Mouse (Mus musculus) forebrain, postnatal 0 days (tissue): ENCODE measurements around the gene Zfp639. TPM values are rescaled to one million over a fixed set of nuclear protein-coding genes. Genes with fewer than 3 reads are reported as not detected.

Experiments
- ATAC-seq: fragments of 200-750 bp; cut with Nextera tagmentation; 2 replicates; pipeline ENCODE4 v1.8.0; 2017; ENCODE audit warnings: mild to moderate bottlenecking, moderate library complexity
- DNase-seq: peaks from one replicate; pipeline ENCODE4 v3.0.0-alpha.2; 2015
- H3K27ac ChIP-seq: fragments of 300-500 bp; sonication (generic); 2 replicates; pipeline ENCODE4 v1.5.1; 2014; ENCODE audit warnings: low read depth, mild to moderate bottlenecking, antibody characterized with exemption, low read length, moderate library complexity, mixed read lengths
- H3K27me3 ChIP-seq: fragments of 300-500 bp; sonication (generic); 2 replicates; pipeline ENCODE4 v1.6.1; 2014; ENCODE audit warnings: mild to moderate bottlenecking, low read length, mixed read lengths; ENCODE audit not compliant: insufficient read depth
- H3K36me3 ChIP-seq: fragments of 300-500 bp; sonication (generic); 2 replicates; pipeline ENCODE4 v1.6.1; 2014; ENCODE audit warnings: mild to moderate bottlenecking, moderate library complexity; ENCODE audit not compliant: insufficient read depth
- H3K4me1 ChIP-seq: fragments of 300-500 bp; sonication (generic); 2 replicates; pipeline ENCODE4 v1.6.1; 2014; ENCODE audit warnings: antibody characterized with exemption; ENCODE audit not compliant: insufficient read depth
- H3K4me2 ChIP-seq: fragments of 300-500 bp; sonication (generic); 2 replicates; pipeline ENCODE4 v1.6.1; 2014; ENCODE audit warnings: low read depth, mild to moderate bottlenecking, moderate library complexity
- H3K4me3 ChIP-seq: fragments of 300-500 bp; sonication (generic); 2 replicates; pipeline ENCODE4 v1.5.1; 2014; ENCODE audit warnings: low read depth, low read length, mixed read lengths
- H3K9ac ChIP-seq: fragments of 300-500 bp; sonication (generic); 2 replicates; pipeline ENCODE4 v1.6.1; 2014; ENCODE audit warnings: mild to moderate bottlenecking
- H3K9me3 ChIP-seq: fragments of 300-500 bp; sonication (generic); 2 replicates; pipeline ENCODE4 v1.6.1; 2016; ENCODE audit warnings: low read length
- CTCF ChIP-seq: sonication (generic); IDR thresholded peaks from 2 replicates; pipeline ENCODE4 v1.5.1; 2016; ENCODE audit warnings: antibody characterized with exemption, control low read depth, low read depth
- WGBS: fragments of 180-500 bp; shearing (Covaris S2); extraction: QIAGEN DNeasy Blood & Tissue Kit; methylation state at CpG from one replicate; pipeline ENCODE4 v1.1.7; 2014; 5-methylcytosine and 5-hydroxymethylcytosine counted together
- polyA plus RNA-seq: library from polyadenylated mRNA; unstranded; fragments of >200 nt; fragmentation: Nextera tagmentation; extraction: Ambion mirVana; gene quantifications from 2 replicates; pipeline ENCODE4 v1.2.1, GENCODE M21; 2015
- total RNA-seq: library from RNA; depleted of rRNA; stranded (reverse); fragments of >200 nt; gene quantifications from 2 replicates; pipeline ENCODE4 v1.2.3, GENCODE M21; 2014; rRNA removed

The Zfp639 gene
- total and polyA plus RNA-seq, 2 experiments from 2014 or later: 42.2 to 80.8 TPM

DNA sequence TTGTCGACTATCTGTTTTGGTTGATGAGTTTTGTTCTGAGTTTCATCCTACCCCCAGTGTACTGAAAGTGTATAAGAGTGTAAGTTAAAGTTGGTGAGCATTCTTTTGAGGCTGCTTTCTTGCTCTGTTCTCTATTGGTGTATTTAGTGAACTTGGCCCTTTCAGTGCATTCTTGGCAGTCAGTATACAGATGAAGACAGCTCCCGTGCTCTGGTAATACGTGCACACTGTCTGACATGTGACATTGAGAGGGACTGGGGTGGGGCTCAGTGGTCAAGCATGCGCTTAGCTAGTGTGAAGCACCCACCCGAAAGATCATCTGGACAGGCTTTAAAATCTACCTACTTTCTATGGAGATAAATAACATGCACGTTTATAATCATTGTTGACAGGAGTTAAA lies 53.3 kb downstream of the Zfp639 start:
- no peaks in the 10 kb centered on the region for H3K4me1 ChIP-seq
- ATAC-seq (no peak), DNase-seq (no peak)
- H3K27ac ChIP-seq: no peak overlapping the region
- 94% methylated on average over 6 of the region's 6 CpGs for WGBS
- no peak overlapping the region for H3K9ac ChIP-seq
- no peak overlapping the region for H3K4me2 ChIP-seq
- H3K4me3 ChIP-seq: no peak overlapping the region
- no peaks in the 10 kb centered on the region for H3K9me3 ChIP-seq
- TF ChIP-seq CTCF: no peak
- H3K27me3 ChIP-seq: no peaks in the 10 kb centered on the region
- peaks cover 55% of the 10 kb centered on the region for H3K36me3 ChIP-seq

Other genes with a start within 250 kb of the Zfp639 start
- 9.5 and 13.9 TPM in 2 replicates for gene Zmat3, start 144.2 kb upstream of the Zfp639 start, total RNA-seq
- 3.0 and 4.9 TPM in 2 replicates for gene Zmat3, start 144.2 kb upstream of the Zfp639 start, polyA plus RNA-seq
- 45.3 and 55.4 TPM in 2 replicates for gene Pik3ca, start 112.6 kb upstream of the Zfp639 start, total RNA-seq
- 7.0 and 8.0 TPM in 2 replicates for gene Pik3ca, start 112.6 kb upstream of the Zfp639 start, polyA plus RNA-seq
- gene Kcnmb3, start 18.0 kb upstream of the Zfp639 start, total RNA-seq: not detected in 2 replicates
- not detected in 2 replicates for gene Kcnmb3, start 18.0 kb upstream of the Zfp639 start, polyA plus RNA-seq
- 28.4 and 52.6 TPM in 2 replicates for gene Mfn1, start 19.2 kb downstream of the Zfp639 start, total RNA-seq
- 17.8 and 30.1 TPM in 2 replicates for gene Mfn1, start 19.2 kb downstream of the Zfp639 start, polyA plus RNA-seq
- gene Gnb4, start 106.3 kb downstream of the Zfp639 start, total RNA-seq: 125 and 135 TPM in 2 replicates
- 131 and 136 TPM in 2 replicates for gene Gnb4, start 106.3 kb downstream of the Zfp639 start, polyA plus RNA-seq
- gene Actl6a, start 196.0 kb downstream of the Zfp639 start, total RNA-seq: 34.5 and 43.6 TPM in 2 replicates
- gene Actl6a, start 196.0 kb downstream of the Zfp639 start, polyA plus RNA-seq: 39.6 and 44.3 TPM in 2 replicates
- 389 and 418 TPM in 2 replicates for gene Ndufb5, start 226.7 kb downstream of the Zfp639 start, total RNA-seq
- gene Ndufb5, start 226.7 kb downstream of the Zfp639 start, polyA plus RNA-seq: 338 and 406 TPM in 2 replicates
- gene Mrpl47, start 227.3 kb downstream of the Zfp639 start, total RNA-seq: 19.1 and 29.6 TPM in 2 replicates
- gene Mrpl47, start 227.3 kb downstream of the Zfp639 start, polyA plus RNA-seq: 30.3 and 34.3 TPM in 2 replicates